Mouse (Mus musculus): ENCODE results near the gene Aacs. TPM values are rescaled to one million over a fixed set of nuclear protein-coding genes. Genes with fewer than 3 reads are reported as not detected.
"Not testable (repeated sequence)": the region's sequence is repeated elsewhere in the genome, so short reads cannot be mapped to it uniquely, and the experiment has no call there.

The Aacs gene
- polyA plus RNA-seq (2015; fragmentation: Nextera tagmentation; extraction: Ambion mirVana), result 36.0 and 40.7 TPM in 2 replicates

GRCm38 (mm10) chr5:125475601-125476285, at the start of gene Aacs:
Gene Aacs, plus strand, starts transcription at chr5:125475814.
- no peaks in the 10 kb centered on the region for H3K36me3 ChIP-seq
- under 1% methylated on average over 60 of the region's 60 CpGs for WGBS
- ATAC-seq (replicated peaks; ENCODE audit: low FRiP score), result peak; percentile 93
- peak within 1 kb of the TSS; percentile 70 for H3K4me3 ChIP-seq (replicated peaks)
- peak within 1 kb of the TSS; percentile 93 for H3K4me2 ChIP-seq
- peak within 1 kb of the TSS; percentile 85 for H3K27ac ChIP-seq
- no peaks in the 10 kb centered on the region for H3K27me3 ChIP-seq
- H3K4me1 ChIP-seq, result peaks cover 31% of the 10 kb centered on the region
- H3K9ac ChIP-seq, result peak within 1 kb of the TSS; percentile 67
- no peaks in the 10 kb centered on the region for H3K9me3 ChIP-seq (replicated peaks)

- Histone ChIP-seq H3K4me3 (replicated peaks) (no peak overlapping the region), H3K27ac (no peak overlapping the region), H3K9ac (no peak overlapping the region), H3K4me2 (no peak overlapping the region), H3K4me1 (no peaks in the 10 kb centered on the region), H3K9me3 (replicated peaks) (no peaks in the 10 kb centered on the region), H3K36me3 (peaks cover 100% of the 10 kb centered on the region), H3K27me3 (no peaks in the 10 kb centered on the region)
- no peak for ATAC-seq (replicated peaks; ENCODE audit: low FRiP score)
- 94% methylated on average over 10 of the region's 10 CpGs for WGBS
These were observed 49.3 kb upstream of the Aacs start for GRCm38 (mm10) chr5:125426343-125426742.

GRCm38 (mm10) chr5:125432324-125432723, 43.3 kb upstream of the Aacs start:
- not testable (repeated sequence) for H3K27ac ChIP-seq; H3K9me3 ChIP-seq (replicated peaks); H3K27me3 ChIP-seq; H3K9ac ChIP-seq; ATAC-seq (replicated peaks; ENCODE audit: low FRiP score); H3K4me2 ChIP-seq
- Histone ChIP-seq H3K4me3 (replicated peaks) (0 out of 2 replicates have a peak overlapping the region, but pooled peaks have one; percentile 97), H3K36me3 (peaks cover 46% of the 10 kb centered on the region), H3K4me1 (peaks cover 13% of the 10 kb centered on the region)
- WGBS, result 87% methylated on average over 2 of the region's 2 CpGs

GRCm38 (mm10) chr5:125433793-125434337, 41.7 kb upstream of the Aacs start, which contains the start of gene Dhx37:
Gene Dhx37, minus strand, starts transcription at chr5:125434121.
- Histone ChIP-seq H3K9me3 (replicated peaks) (no peaks in the 10 kb centered on the region), H3K27me3 (no peaks in the 10 kb centered on the region), H3K9ac (peak within 1 kb of the TSS; percentile 96), H3K4me3 (replicated peaks) (peak within 1 kb of the TSS; percentile 97), H3K4me2 (peak within 1 kb of the TSS; percentile 92), H3K27ac (0 out of 2 replicates have a peak within 1 kb of the TSS, but pooled peaks have one; percentile 66), H3K36me3 (peaks cover 31% of the 10 kb centered on the region), H3K4me1 (peaks cover 13% of the 10 kb centered on the region)
- ATAC-seq (replicated peaks; ENCODE audit: low FRiP score), result peak; percentile 98
- WGBS, result 0% methylated on average over 46 of the region's 46 CpGs

- H3K4me1 ChIP-seq, result peaks cover 13% of the 10 kb centered on the region
- not testable (repeated sequence) for H3K27ac ChIP-seq; H3K27me3 ChIP-seq; H3K9ac ChIP-seq; ATAC-seq (replicated peaks; ENCODE audit: low FRiP score); H3K9me3 ChIP-seq (replicated peaks)
- H3K36me3 ChIP-seq, result peaks cover 26% of the 10 kb centered on the region
- H3K4me3 ChIP-seq (replicated peaks), result peak overlapping the region; percentile 97
- peak overlapping the region; percentile 92 for H3K4me2 ChIP-seq
- WGBS, result 57% methylated on average over 15 of the region's 15 CpGs
These were observed 41.3 kb upstream of the Aacs start for GRCm38 (mm10) chr5:125434347-125434746.

GRCm38 (mm10) chr5:125440583-125441233, 34.9 kb upstream of the Aacs start:
- Histone ChIP-seq H3K4me2 (peak overlapping the region; percentile 91), H3K27ac (peak overlapping the region; percentile 89), H3K9me3 (replicated peaks) (no peaks in the 10 kb centered on the region), H3K4me1 (peaks cover 24% of the 10 kb centered on the region), H3K9ac (peak overlapping the region; percentile 96), H3K36me3 (peaks cover 6% of the 10 kb centered on the region; the same call in 1 of the 2 replicates), H3K27me3 (no peaks in the 10 kb centered on the region), H3K4me3 (replicated peaks) (peak overlapping the region; percentile 97)
- WGBS, result 4% methylated on average over 7 of the region's 7 CpGs
- no peak; the same call in 1 of the 2 replicates for ATAC-seq (replicated peaks; ENCODE audit: low FRiP score)

- peak; percentile 95 for ATAC-seq (replicated peaks; ENCODE audit: low FRiP score)
- under 1% methylated on average over 83 of the region's 97 CpGs for WGBS
- H3K9ac ChIP-seq, result peak within 1 kb of the TSS; percentile 96
- peak within 1 kb of the TSS; percentile 97 for H3K4me3 ChIP-seq (replicated peaks)
- H3K27me3 ChIP-seq, result no peaks in the 10 kb centered on the region
- H3K36me3 ChIP-seq, result peaks cover 11% of the 10 kb centered on the region; the same call in 1 of the 2 replicates
- H3K4me2 ChIP-seq, result peak within 1 kb of the TSS; percentile 91
- peaks cover 28% of the 10 kb centered on the region for H3K4me1 ChIP-seq
- H3K9me3 ChIP-seq (replicated peaks), result no peaks in the 10 kb centered on the region
- peak within 1 kb of the TSS; percentile 89 for H3K27ac ChIP-seq
These were observed 34.1 kb upstream of the Aacs start, which contains the start of gene Bri3bp for GRCm38 (mm10) chr5:125441234-125442114. Gene Bri3bp, plus strand, starts transcription at chr5:125441568.

- peaks cover 28% of the 10 kb centered on the region for H3K4me1 ChIP-seq
- no peaks in the 10 kb centered on the region for H3K9me3 ChIP-seq (replicated peaks)
- peak overlapping the region; percentile 91 for H3K4me2 ChIP-seq
- H3K4me3 ChIP-seq (replicated peaks), result peak overlapping the region; percentile 97
- H3K36me3 ChIP-seq, result peaks cover 11% of the 10 kb centered on the region; the same call in 1 of the 2 replicates
- H3K27me3 ChIP-seq, result no peaks in the 10 kb centered on the region
- H3K27ac ChIP-seq, result peak overlapping the region; percentile 89
- 20% methylated on average over 27 of the region's 27 CpGs for WGBS
- H3K9ac ChIP-seq, result peak overlapping the region; percentile 96
- ATAC-seq (replicated peaks; ENCODE audit: low FRiP score), result no peak; the same call in 1 of the 2 replicates
These were observed 33.2 kb upstream of the Aacs start for GRCm38 (mm10) chr5:125442136-125442995.

- 90% methylated on average over 5 of the region's 5 CpGs for WGBS
- H3K27me3 ChIP-seq, result no peaks in the 10 kb centered on the region
- no peak overlapping the region for H3K9ac ChIP-seq
- H3K4me3 ChIP-seq (replicated peaks), result peak overlapping the region; percentile 97; the same call in 1 of the 2 replicates
- ATAC-seq (replicated peaks; ENCODE audit: low FRiP score), result no peak
- no peaks in the 10 kb centered on the region for H3K9me3 ChIP-seq (replicated peaks)
- no peak overlapping the region; the same call in 1 of the 2 replicates for H3K4me2 ChIP-seq
- peaks cover 28% of the 10 kb centered on the region for H3K4me1 ChIP-seq
- H3K36me3 ChIP-seq, result peaks cover 11% of the 10 kb centered on the region; the same call in 1 of the 2 replicates
- no peak overlapping the region for H3K27ac ChIP-seq
These were observed 32.3 kb upstream of the Aacs start for GRCm38 (mm10) chr5:125443335-125443734.

- Histone ChIP-seq H3K9me3 (replicated peaks) (no peaks in the 10 kb centered on the region), H3K27me3 (no peaks in the 10 kb centered on the region), H3K9ac (no peak overlapping the region), H3K4me3 (replicated peaks) (no peak overlapping the region), H3K4me2 (no peak overlapping the region), H3K27ac (no peak overlapping the region), H3K4me1 (peaks cover 28% of the 10 kb centered on the region), H3K36me3 (peaks cover 11% of the 10 kb centered on the region; the same call in 1 of the 2 replicates)
- ATAC-seq (replicated peaks; ENCODE audit: low FRiP score), result no peak
- WGBS, result 92% methylated on average over 3 of the region's 3 CpGs
These were observed 31.7 kb upstream of the Aacs start for GRCm38 (mm10) chr5:125443915-125444314.
